Mouse (Mus musculus) kidney, adult 2 months (tissue): ENCODE measurements at regions not wholly inside any gene's neighbourhood (a gene's known extent, or its start where the extent isn't known, plus 50 kb on each side); places are given as distances from the start of the nearest gene placed in this dataset.

ENCODE experiments used
- DNase-seq: peaks from one replicate; pipeline ENCODE4 v3.0.0; 2021
- H3K27ac ChIP-seq: fragments of 200-500 bp; 2 replicates; pipeline ENCODE4 v1.5.1; 2012; ENCODE audit warnings: low read depth, low read length, control low read depth, inconsistent platforms; ENCODE audit not compliant: insufficient read depth
- H3K27me3 ChIP-seq: fragments of 200-500 bp; replicated peaks from 2 replicates; pipeline ENCODE4 v1.6.1; 2012; ENCODE audit warnings: mild to moderate bottlenecking, moderate library complexity, low read length, inconsistent platforms; ENCODE audit not compliant: control insufficient read depth, insufficient read depth
- H3K36me3 ChIP-seq: fragments of 200-500 bp; 2 replicates; pipeline ENCODE4 v1.6.1; 2012; ENCODE audit warnings: mild to moderate bottlenecking, moderate library complexity, low read length, inconsistent platforms; ENCODE audit not compliant: control insufficient read depth, insufficient read depth
- H3K4me1 ChIP-seq: fragments of 200-500 bp; 2 replicates; pipeline ENCODE4 v1.6.1; 2011; ENCODE audit warnings: low read length; ENCODE audit not compliant: control insufficient read depth, insufficient read depth
- H3K4me3 ChIP-seq: fragments of 200-500 bp; 2 replicates; pipeline ENCODE4 v1.5.1; 2011; ENCODE audit warnings: mild to moderate bottlenecking, low read depth, low read length, control low read depth; ENCODE audit not compliant: insufficient read depth
- CTCF ChIP-seq: fragments of 200-500 bp; conservative IDR thresholded peaks from 2 replicates; pipeline ENCODE4 v1.5.1; 2011; ENCODE audit warnings: low read depth, mild to moderate bottlenecking, control low read depth, low read length, moderate library complexity, mixed read lengths; ENCODE audit not compliant: insufficient read depth, insufficient read length
- POLR2A ChIP-seq: fragments of 200-500 bp; IDR thresholded peaks from one replicate; pipeline ENCODE4 v1.6.1; 2011; ENCODE audit warnings: low read depth, low read length, control low read depth
- WGBS: fragments of 180-500 bp; shearing (Covaris S2); methylation state at CpG from one replicate; pipeline ENCODE4 v1.1.7; 2018; 5-methylcytosine and 5-hydroxymethylcytosine counted together

GRCm38 (mm10) chr10:23052480-23053378 lies 232.8 kb upstream of the Tcf21 start:
- 51% methylated on average over 11 of the region's 11 CpGs for WGBS
- no peak for TF ChIP-seq POLR2A
- no peak for TF ChIP-seq CTCF

DNA sequence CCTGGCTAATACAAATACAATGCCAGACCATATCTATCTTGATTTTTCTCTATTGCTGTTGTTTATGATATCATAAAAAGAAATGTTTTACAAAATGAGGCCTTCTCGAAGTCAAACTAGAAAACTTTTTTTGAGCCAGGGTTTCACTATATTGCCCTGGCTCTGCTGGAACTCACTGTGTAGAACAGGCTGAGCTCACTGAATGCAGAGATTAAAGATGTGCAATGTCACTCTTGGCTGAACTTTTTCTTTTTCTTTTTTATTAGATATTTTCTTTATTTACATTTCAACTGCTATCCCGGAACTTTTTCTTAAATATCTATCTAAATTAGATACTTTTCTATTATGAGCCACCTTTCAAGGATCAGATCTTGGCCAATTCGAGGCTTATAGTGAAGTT lies 224.5 kb upstream of the Tcf21 start:
- no peaks in the 10 kb centered on the region for H3K36me3 ChIP-seq
- WGBS, result 73% methylated on average over 3 of the region's 3 CpGs
- no peaks in the 10 kb centered on the region for H3K27me3 ChIP-seq
- no peaks in the 10 kb centered on the region for H3K4me1 ChIP-seq
- TF ChIP-seq POLR2A (no peak), CTCF (no peak)
- DNase-seq, result no peak
- H3K27ac ChIP-seq, result no peak overlapping the region
- no peak overlapping the region for H3K4me3 ChIP-seq

More at GRCm38 (mm10) chr10:23052480-23053378, 232.8 kb upstream of the Tcf21 start:
- no peaks in the 10 kb centered on the region for H3K27me3 ChIP-seq
- no peaks in the 10 kb centered on the region for H3K36me3 ChIP-seq
- H3K4me3 ChIP-seq, result no peak overlapping the region
- no peaks in the 10 kb centered on the region for H3K4me1 ChIP-seq
- no peak overlapping the region for H3K27ac ChIP-seq
- DNase-seq, result peak; percentile 34

DNA sequence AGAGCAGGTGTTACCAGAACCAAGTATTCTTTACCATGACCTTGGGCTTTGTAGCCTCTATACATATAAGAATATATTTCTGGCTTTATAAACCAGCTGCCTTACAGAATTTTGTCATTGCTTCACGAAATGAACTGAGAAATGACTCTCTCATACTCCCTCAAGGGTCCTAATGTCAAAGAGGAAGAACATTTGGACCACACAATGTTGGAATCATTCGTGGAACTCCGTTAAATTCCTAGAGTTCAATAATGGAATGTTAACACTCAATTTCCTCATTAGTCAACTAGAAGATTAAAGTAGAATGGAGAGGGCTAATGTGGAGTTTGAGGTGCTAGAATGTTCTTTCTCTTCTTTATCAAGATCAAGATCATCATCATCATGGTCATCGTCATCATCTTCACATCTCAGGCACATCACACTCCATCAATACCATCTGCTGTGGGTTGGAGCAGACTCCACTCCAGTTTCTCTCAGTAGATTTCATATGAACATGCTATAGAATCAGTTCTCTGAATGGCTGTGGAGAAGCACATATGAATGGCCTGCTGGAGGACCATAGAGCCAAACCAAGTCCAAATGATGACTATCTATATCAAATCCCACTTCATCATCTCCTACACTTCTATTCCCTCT lies 211.6 kb upstream of the Tcf21 start:
- Histone ChIP-seq H3K36me3 (no peaks in the 10 kb centered on the region), H3K27ac (no peak overlapping the region), H3K27me3 (no peaks in the 10 kb centered on the region), H3K4me1 (no peaks in the 10 kb centered on the region), H3K4me3 (no peak overlapping the region)
- 80% methylated on average over 4 of the region's 4 CpGs for WGBS
- DNase-seq, result no peak
- TF ChIP-seq CTCF (no peak), POLR2A (no peak)

DNA sequence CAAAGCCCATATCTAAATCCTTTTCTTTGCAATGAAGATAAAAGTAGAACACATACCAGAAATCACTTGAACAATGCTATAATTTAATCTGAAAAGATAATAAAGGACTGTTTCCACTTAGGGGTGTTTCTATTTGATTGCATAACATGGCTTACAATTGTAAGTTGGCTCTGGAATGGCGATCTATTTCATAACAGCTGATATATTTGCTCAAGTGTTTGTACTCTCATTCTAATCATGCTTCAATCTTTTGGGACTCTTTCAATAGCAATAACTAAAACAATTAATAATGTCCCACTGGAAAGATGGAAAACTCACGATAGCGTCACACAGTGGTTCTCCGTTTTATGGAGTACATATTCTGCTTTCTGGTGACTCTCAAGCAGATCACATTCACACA lies 208.0 kb upstream of the Tcf21 start:
- TF ChIP-seq CTCF (no peak), POLR2A (no peak)
- DNase-seq, result no peak
- Histone ChIP-seq H3K27ac (no peak overlapping the region), H3K36me3 (no peaks in the 10 kb centered on the region), H3K27me3 (no peaks in the 10 kb centered on the region), H3K4me1 (no peaks in the 10 kb centered on the region), H3K4me3 (no peak overlapping the region)
- WGBS, result 80% methylated on average over 4 of the region's 4 CpGs

GRCm38 (mm10) chr10:23017151-23017678 lies 197.2 kb upstream of the Tcf21 start:
- Histone ChIP-seq H3K4me1 (no peaks in the 10 kb centered on the region), H3K27ac (no peak overlapping the region), H3K36me3 (no peaks in the 10 kb centered on the region), H3K4me3 (no peak overlapping the region), H3K27me3 (no peaks in the 10 kb centered on the region)
- TF ChIP-seq POLR2A, result no peak
- TF ChIP-seq CTCF, result no peak
- no peak for DNase-seq
- 59% methylated on average over 4 of the region's 4 CpGs for WGBS

GRCm38 (mm10) chr10:23015935-23016694 lies 196.1 kb upstream of the Tcf21 start:
- TF ChIP-seq CTCF (no peak), POLR2A (no peak)
- WGBS, result 42% methylated on average over 3 of the region's 3 CpGs
- DNase-seq, result peak; percentile 15
- Histone ChIP-seq H3K4me3 (no peak overlapping the region), H3K36me3 (no peaks in the 10 kb centered on the region), H3K27me3 (no peaks in the 10 kb centered on the region), H3K4me1 (no peaks in the 10 kb centered on the region), H3K27ac (no peak overlapping the region)
